ENCODE assay signal across 22 mouse cellular contexts in the genomic region with DNA sequence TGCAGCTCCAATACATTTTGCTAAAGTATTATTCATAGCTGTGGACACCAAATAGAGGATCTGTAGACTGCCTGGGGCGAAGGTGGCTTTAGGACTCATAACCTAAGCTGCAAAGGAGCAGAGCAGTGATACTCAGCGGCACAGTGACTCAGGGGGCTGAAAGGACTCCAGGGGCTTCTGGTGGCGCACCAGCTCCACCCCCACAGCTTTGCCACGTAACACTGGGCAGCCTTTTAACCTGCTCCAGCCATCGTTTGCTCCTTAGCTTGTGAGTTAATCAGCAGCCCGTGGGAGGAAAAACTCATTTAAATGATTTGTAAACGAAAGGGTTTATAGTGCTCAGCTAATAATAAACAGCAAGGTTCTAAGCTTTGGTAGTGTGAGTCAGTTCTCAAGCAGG.
"Had no signal": no experiment of that assay in that cellular context is flagged by ENCODE, and none has a peak within 500 bp of the region (broad histone marks: within the 10 kb centered on the region; RNA-seq: fewer than 3 reads in every experiment).

No protein-coding gene starts in this region.

- H3K4me1 ChIP-seq: limb, embryonic 10.5 days; limb, embryonic 13.5 days; liver, embryonic 12.5 days; liver, embryonic 15.5 days; lung, embryonic 15.5 days; megakaryocyte, embryonic 14.5 days; midbrain, embryonic 10.5 days; midbrain, embryonic 13.5 days; neural tube, embryonic 13.5 days had no signal

- H3K4me3 ChIP-seq: layer of hippocampus, adult 2 months; limb, embryonic 10.5 days; limb, embryonic 13.5 days; liver, embryonic 12.5 days; liver, embryonic 15.5 days; lung, embryonic 15.5 days; megakaryocyte, embryonic 14.5 days; midbrain, embryonic 10.5 days; midbrain, embryonic 13.5 days; myocyte; neural tube, embryonic 13.5 days had no signal

- H3K9ac ChIP-seq: limb, embryonic 13.5 days; liver, embryonic 12.5 days; liver, embryonic 15.5 days; lung, embryonic 15.5 days; midbrain, embryonic 13.5 days; neural tube, embryonic 13.5 days had no signal

- H3K36me3 ChIP-seq: limb, embryonic 10.5 days; limb, embryonic 13.5 days; liver, embryonic 12.5 days; liver, embryonic 15.5 days; lung, embryonic 15.5 days; midbrain, embryonic 10.5 days; midbrain, embryonic 13.5 days; neural tube, embryonic 13.5 days had no signal

- H3K27ac ChIP-seq: layer of hippocampus, adult 2 months; limb, embryonic 10.5 days; limb, embryonic 13.5 days; liver, embryonic 12.5 days; liver, embryonic 15.5 days; lung, embryonic 15.5 days; midbrain, embryonic 10.5 days; midbrain, embryonic 13.5 days; neural tube, embryonic 13.5 days had no signal

- DNase-seq: layer of hippocampus, adult 9-11 months; liver; lung, adult 18-20 months; lung, postnatal 10 days; lung, postnatal 36 days; retina, postnatal 1 day; right cerebral cortex, postnatal 25 days; spleen, adult 18-20 months; thymus, adult 18-20 months had no signal

- H3K9me3 ChIP-seq: limb, embryonic 10.5 days; limb, embryonic 13.5 days; liver, embryonic 12.5 days; liver, embryonic 15.5 days; lung, embryonic 15.5 days; midbrain, embryonic 10.5 days; midbrain, embryonic 13.5 days; neural tube, embryonic 13.5 days had no signal

- ATAC-seq: intestine, postnatal 0 days; liver, embryonic 12.5 days; midbrain, embryonic 13.5 days; midbrain, embryonic 16.5 days had no signal

- H3K27me3 ChIP-seq: limb, embryonic 13.5 days; liver, embryonic 12.5 days; liver, embryonic 15.5 days; lung, embryonic 15.5 days; megakaryocyte, embryonic 14.5 days; midbrain, embryonic 13.5 days; neural tube, embryonic 13.5 days had no signal

- H3K4me2 ChIP-seq: limb, embryonic 13.5 days; liver, embryonic 12.5 days; liver, embryonic 15.5 days; lung, embryonic 15.5 days; midbrain, embryonic 13.5 days; neural tube, embryonic 13.5 days had no signal
